Mouse (Mus musculus) MEL (cell line): ENCODE results near the gene Sh2d6. TPM values are rescaled to one million over a fixed set of nuclear protein-coding genes. Genes with fewer than 3 reads are reported as not detected.
A peak's percentile ranks its signal among the peaks of the same experiment; 100 is the strongest.

Experiments
- DNase-seq: peaks from one replicate; pipeline ENCODE4 v3.0.0; 2011; ENCODE audit warnings: low read depth, low spot score
- H3K27ac ChIP-seq: 2 replicates; pipeline ENCODE4 v1.5.1; 2012; ENCODE audit warnings: low read depth, mild to moderate bottlenecking, control low read depth, low read length, moderate library complexity; ENCODE audit not compliant: control insufficient read depth
- H3K27me3 ChIP-seq, 2 experiments: fragments of 150-350 bp in 1 of 2; sonication (generic) in 1 of 2; 2 replicates each; pipeline ENCODE4 v1.6.1; 2012; ENCODE audit warnings: low read length in 2 of 2, mild to moderate bottlenecking in 2 of 2, improper control_type of control experiment in 1 of 2, moderate library complexity in 1 of 2; ENCODE audit not compliant: insufficient read depth in 2 of 2, control insufficient read depth in 1 of 2
- H3K36me3 ChIP-seq, 2 experiments: 2 replicates each; pipeline ENCODE4 v1.6.1; 2012 to 2014; ENCODE audit warnings: low read length in 2 of 2, improper control_type of control experiment in 1 of 2, inconsistent platforms in 1 of 2, mild to moderate bottlenecking in 1 of 2; ENCODE audit not compliant: insufficient read depth in 2 of 2, control insufficient read depth in 1 of 2
- H3K4me1 ChIP-seq, 2 experiments: fragments of 150-350 bp in 1 of 2; sonication (generic) in 1 of 2; 2 replicates each; pipeline ENCODE4 v1.6.1; 2012; ENCODE audit warnings: low read length in 2 of 2, improper control_type of control experiment in 1 of 2, mild to moderate bottlenecking in 1 of 2; ENCODE audit not compliant: insufficient read depth in 2 of 2, control insufficient read depth in 1 of 2
- H3K4me3 ChIP-seq, 2 experiments: fragments of 150-350 bp in 1 of 2; sonication (generic) in 1 of 2; 2 replicates each; pipeline ENCODE4 v1.5.1; 2012; ENCODE audit warnings: low read depth in 2 of 2, low read length in 2 of 2, mild to moderate bottlenecking in 2 of 2, moderate library complexity in 2 of 2, control low read depth in 1 of 2, improper control_type of control experiment in 1 of 2; ENCODE audit not compliant: control insufficient read depth in 1 of 2, insufficient read depth in 1 of 2
- H3K79me2 ChIP-seq: 2 replicates; pipeline ENCODE4 v1.6.1; 2012; ENCODE audit warnings: mild to moderate bottlenecking, low read length, moderate library complexity; ENCODE audit not compliant: control insufficient read depth, poor library complexity, insufficient read depth
- H3K9ac ChIP-seq: 2 replicates; pipeline ENCODE4 v1.6.1; 2012; ENCODE audit warnings: low read depth, mild to moderate bottlenecking, control low read depth, low read length, moderate library complexity; ENCODE audit not compliant: control insufficient read depth, poor library complexity, severe bottlenecking
- H3K9me3 ChIP-seq: fragments of 150-350 bp; sonication (generic); replicated peaks from 2 replicates; pipeline ENCODE4 v1.6.1; 2012; ENCODE audit warnings: mild to moderate bottlenecking, low read length, improper control_type of control experiment, moderate library complexity; ENCODE audit not compliant: insufficient read depth
- BHLHE40 ChIP-seq: IDR thresholded peaks from 2 replicates; pipeline ENCODE4 v1.6.1; 2012; ENCODE audit warnings: low read depth, mild to moderate bottlenecking, inconsistent platforms, low read length, improper control_type of control experiment, borderline replicate concordance
- CHD2 ChIP-seq: IDR thresholded peaks from 2 replicates; pipeline ENCODE4 v1.6.1; 2011; ENCODE audit warnings: low read length, improper control_type of control experiment
- CTCF ChIP-seq, 3 experiments: IDR thresholded peaks in 2 of 3; conservative IDR thresholded peaks in 1 of 3; 2 replicates each; pipeline ENCODE4 v1.5.1; 2011 to 2012; ENCODE audit warnings: low read length in 3 of 3, low read depth in 2 of 3, mild to moderate bottlenecking in 2 of 3, improper control_type of control experiment in 1 of 3, inconsistent platforms in 1 of 3, mixed read lengths in 1 of 3, moderate library complexity in 1 of 3; ENCODE audit not compliant: control insufficient read depth in 1 of 3, insufficient read depth in 1 of 3, poor library complexity in 1 of 3, severe bottlenecking in 1 of 3
- ELF1 ChIP-seq: IDR thresholded peaks from 2 replicates; pipeline ENCODE4 v1.6.1; 2014; ENCODE audit warnings: low read depth, mild to moderate bottlenecking, inconsistent platforms, low read length, improper control_type of control experiment, moderate library complexity
- EP300 ChIP-seq, 2 experiments: IDR thresholded peaks; 2 replicates each; pipeline ENCODE4 v1.6.1; 2011; ENCODE audit warnings: improper control_type of control experiment in 2 of 2, low read length in 2 of 2, low read depth in 1 of 2, mild to moderate bottlenecking in 1 of 2
- ETS1 ChIP-seq: IDR thresholded peaks from 2 replicates; pipeline ENCODE4 v1.6.1; 2012; ENCODE audit warnings: low read depth, mild to moderate bottlenecking, inconsistent platforms, low read length, improper control_type of control experiment, moderate library complexity
- GABPA ChIP-seq: IDR thresholded peaks from 2 replicates; pipeline ENCODE4 v1.6.1; 2012; ENCODE audit warnings: low read depth, mild to moderate bottlenecking, inconsistent platforms, low read length, improper control_type of control experiment, moderate library complexity
- GATA1 ChIP-seq: IDR thresholded peaks from 2 replicates; pipeline ENCODE4 v1.6.1; 2011; ENCODE audit warnings: low read depth, low read length, improper control_type of control experiment
- JUND ChIP-seq: IDR thresholded peaks from 2 replicates; pipeline ENCODE4 v1.6.1; 2011; ENCODE audit warnings: low read depth, mild to moderate bottlenecking, improper control_type of control experiment, low read length
- KAT2A ChIP-seq: conservative IDR thresholded peaks from 2 replicates; pipeline ENCODE4 v1.6.1; 2012; ENCODE audit warnings: low read depth, low read length, improper control_type of control experiment, inconsistent platforms
- MAFK ChIP-seq: IDR thresholded peaks from 2 replicates; pipeline ENCODE4 v1.6.1; 2011; ENCODE audit warnings: low read depth, mild to moderate bottlenecking, low read length, improper control_type of control experiment, borderline replicate concordance
- MAX ChIP-seq: IDR thresholded peaks from 2 replicates; pipeline ENCODE4 v1.6.1; 2011; ENCODE audit warnings: low read length, improper control_type of control experiment
- MXI1 ChIP-seq: IDR thresholded peaks from 2 replicates; pipeline ENCODE4 v1.6.1; 2011; ENCODE audit warnings: mild to moderate bottlenecking, low read depth, low read length, improper control_type of control experiment
- MYB ChIP-seq: IDR thresholded peaks from 2 replicates; pipeline ENCODE4 v1.6.1; 2011; ENCODE audit warnings: mild to moderate bottlenecking, low read depth, low read length, improper control_type of control experiment
- MYC ChIP-seq: IDR thresholded peaks from 2 replicates; pipeline ENCODE4 v1.6.1; 2011; ENCODE audit warnings: low read depth, mild to moderate bottlenecking, low read length, improper control_type of control experiment, moderate library complexity
- NELFE ChIP-seq: IDR thresholded peaks from 2 replicates; pipeline ENCODE4 v1.6.1; 2011; ENCODE audit warnings: low read depth, low read length, improper control_type of control experiment
- NRF1 ChIP-seq: IDR thresholded peaks from 2 replicates; pipeline ENCODE4 v1.6.1; 2014; ENCODE audit warnings: low read depth, mild to moderate bottlenecking, inconsistent platforms, low read length, improper control_type of control experiment, moderate library complexity; ENCODE audit not compliant: poor library complexity, insufficient read depth, severe bottlenecking
- POLR2A ChIP-seq, 2 experiments: IDR thresholded peaks; 2 replicates each; pipeline ENCODE4 v1.6.1; 2011 to 2012; ENCODE audit warnings: low read length in 2 of 2, mild to moderate bottlenecking in 2 of 2, control low read depth in 1 of 2, improper control_type of control experiment in 1 of 2, low read depth in 1 of 2, moderate library complexity in 1 of 2; ENCODE audit not compliant: control insufficient read depth in 1 of 2, insufficient read depth in 1 of 2, poor library complexity in 1 of 2
- POLR2AphosphoS5 ChIP-seq: IDR thresholded peaks from 2 replicates; pipeline ENCODE4 v1.6.1; 2012; ENCODE audit warnings: low read depth, borderline replicate concordance, mild to moderate bottlenecking, inconsistent platforms, low read length, moderate library complexity, mixed read lengths
- RCOR1 ChIP-seq: IDR thresholded peaks from 2 replicates; pipeline ENCODE4 v1.6.1; 2012; ENCODE audit warnings: low read depth, mild to moderate bottlenecking, inconsistent platforms, low read length, improper control_type of control experiment
- SIN3A ChIP-seq: IDR thresholded peaks from 2 replicates; pipeline ENCODE4 v1.6.1; 2012; ENCODE audit warnings: low read length, improper control_type of control experiment, inconsistent platforms
- SMC3 ChIP-seq: IDR thresholded peaks from 2 replicates; pipeline ENCODE4 v1.6.1; 2011; ENCODE audit warnings: low read depth, low read length, improper control_type of control experiment
- TBP ChIP-seq: IDR thresholded peaks from 2 replicates; pipeline ENCODE4 v1.8.0; 2011; ENCODE audit warnings: low read depth, low read length, improper control_type of control experiment
- TCF12 ChIP-seq: IDR thresholded peaks from 2 replicates; pipeline ENCODE4 v1.6.1; 2014; ENCODE audit warnings: low read depth, mild to moderate bottlenecking, inconsistent platforms, low read length, improper control_type of control experiment, moderate library complexity
- UBTF ChIP-seq: IDR thresholded peaks from 2 replicates; pipeline ENCODE4 v1.6.1; 2012; ENCODE audit warnings: low read depth, mild to moderate bottlenecking, inconsistent platforms, low read length, improper control_type of control experiment, moderate library complexity, borderline replicate concordance; ENCODE audit not compliant: insufficient read depth
- USF2 ChIP-seq, 2 experiments: IDR thresholded peaks; 2 replicates each; pipeline ENCODE4 v1.6.1; 2011 to 2012; ENCODE audit warnings: improper control_type of control experiment in 2 of 2, low read length in 2 of 2, borderline replicate concordance in 1 of 2, inconsistent platforms in 1 of 2, low read depth in 1 of 2, mild to moderate bottlenecking in 1 of 2; ENCODE audit not compliant: insufficient read depth in 1 of 2
- ZMIZ1 ChIP-seq: IDR thresholded peaks from 2 replicates; pipeline ENCODE4 v1.6.1; 2012; ENCODE audit warnings: low read depth, mild to moderate bottlenecking, inconsistent platforms, low read length, improper control_type of control experiment, moderate library complexity
- polyA plus RNA-seq, 2 experiments: library from polyadenylated mRNA; stranded (reverse) in 1 of 2; unstranded in 1 of 2; fragments of >175 nt in 1 of 2; fragments of >200 nt in 1 of 2; gene quantifications; 2 replicates each; pipeline versions ENCODE4 v1.2.1 to v1.2.4; 2012; ENCODE audit warnings: low replicate concordance in 2 of 2, low read depth in 1 of 2; ENCODE audit not compliant: insufficient read length in 2 of 2, insufficient read depth in 1 of 2, missing spikeins in 1 of 2
- total RNA-seq: library from RNA; depleted of rRNA; stranded (reverse); fragments of 300-350 nt; gene quantifications from 2 replicates; pipeline ENCODE4 v1.2.3, GENCODE M21; 2012

Gene Sh2d6
- total and polyA plus RNA-seq, 3 experiments, result 0.17 TPM; not detected in 2

DNA sequence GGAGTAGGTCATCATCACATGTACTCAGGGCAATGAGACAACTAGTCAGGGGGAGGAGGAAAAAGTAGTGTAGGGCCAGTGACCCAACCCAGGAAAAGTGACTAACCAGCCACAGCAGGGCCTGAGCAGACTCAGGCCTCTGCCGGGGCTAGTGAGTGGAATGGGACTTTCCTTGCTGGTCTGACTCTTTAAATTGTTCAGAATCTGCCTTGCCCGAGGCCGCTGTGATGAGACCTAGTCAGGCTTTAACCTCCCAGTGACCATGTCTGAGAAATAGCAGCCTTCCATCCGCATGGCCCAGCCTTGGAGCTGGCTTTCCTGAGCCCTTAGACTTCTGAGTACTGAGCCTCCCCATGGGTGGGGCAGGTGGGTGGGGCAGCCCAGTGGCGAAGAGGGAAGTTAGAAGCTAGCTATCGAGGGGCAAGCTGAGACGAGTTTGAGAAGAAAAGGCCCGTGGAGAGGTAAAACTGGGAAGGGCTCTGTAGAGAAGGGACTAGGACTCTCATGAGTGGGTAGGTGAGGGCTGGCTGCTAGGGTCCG, 27.6 kb upstream of the Sh2d6 start (continued):
- no peak for TF ChIP-seq ELF1
- no peak for TF ChIP-seq USF2 (IDR thresholded peaks at IDR 0.05; ENCODE audit: borderline replicate concordance in 1 of 2, insufficient read depth in 1 of 2, low read depth in 1 of 2, low read length in 2 of 2)
- TF ChIP-seq CTCF (IDR thresholded peaks at IDR 0.05 in 2 of 3, conservative IDR thresholded peaks at IDR 0.05 in 1 of 3; ENCODE audit: control insufficient read depth in 1 of 3, insufficient read depth in 1 of 3, low read depth in 2 of 3, low read length in 3 of 3, poor library complexity in 1 of 3, severe bottlenecking in 1 of 3), result no peak
- TF ChIP-seq CHD2, result no peak
- peak; percentile 33 for TF ChIP-seq ETS1
- TF ChIP-seq GABPA, result no peak
- TF ChIP-seq RCOR1, result peak; percentile 28; the same call in 1 of the 2 replicates
- no peak for TF ChIP-seq BHLHE40
- no peak for TF ChIP-seq POLR2AphosphoS5
- no peak for TF ChIP-seq SMC3
- TF ChIP-seq MAX, result peak; percentile 62
- TF ChIP-seq UBTF, result no peak
- peak; percentile 18; the same call in 1 of the 2 replicates for TF ChIP-seq NRF1

DNA sequence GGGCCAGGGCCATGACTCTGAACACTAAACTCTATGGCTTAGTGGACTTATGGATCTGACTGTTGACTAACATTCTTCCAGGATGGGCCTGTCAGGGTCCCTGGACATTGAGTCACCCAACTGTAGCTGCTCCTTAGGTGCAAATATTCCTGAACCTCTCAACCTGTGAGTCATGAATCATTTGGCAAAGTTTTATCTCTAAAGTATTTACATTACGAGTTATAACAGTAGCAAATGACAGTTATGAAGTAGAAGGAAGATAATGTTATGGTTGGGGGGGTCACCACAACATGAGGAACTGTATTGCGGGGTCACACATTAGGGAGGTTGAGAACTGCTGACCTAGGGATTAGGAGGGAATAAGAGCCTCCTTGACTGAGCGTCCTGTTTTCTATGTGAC, 26.4 kb upstream of the Sh2d6 start:
- Histone ChIP-seq H3K4me3 (peak overlapping the region in 1 of 2 experiments; percentile 2; a peak in 1 of 4 replicates), H3K4me1 (peaks cover 28 to 63% of the 10 kb centered on the region in 2 experiments), H3K79me2 (peaks cover 23% of the 10 kb centered on the region), H3K27ac (peak overlapping the region; percentile 93), H3K27me3 (no peaks in the 10 kb centered on the region), H3K9me3 (no peaks in the 10 kb centered on the region), H3K36me3 (peaks cover 0 to 41% of the 10 kb centered on the region in 2 experiments; a peak in 2 of 4 replicates), H3K9ac (peak overlapping the region; percentile 66)
- TF ChIP-seq EP300 (IDR thresholded peaks at IDR 0.05; ENCODE audit: low read depth in 1 of 2, low read length in 2 of 2) (peak; percentile 89 to 95), MXI1 (no peak), JUND (peak; percentile 75), RCOR1 (peak; percentile 50; the same call in 1 of the 2 replicates), NELFE (peak; percentile 37), POLR2A (IDR thresholded peaks at IDR 0.05; ENCODE audit: control insufficient read depth in 1 of 2, insufficient read depth in 1 of 2, low read depth in 1 of 2, low read length in 2 of 2, poor library complexity in 1 of 2) (no peak; a peak in 1 of 4 replicates), MYB (peak; percentile 93), POLR2AphosphoS5 (no peak), ELF1 (0 out of 2 replicates have a peak, but pooled peaks have one; percentile 12), BHLHE40 (peak; percentile 33; the same call in 1 of the 2 replicates), MYC (peak; percentile 50; the same call in 1 of the 2 replicates), GATA1 (peak; percentile 66; the same call in 1 of the 2 replicates), ETS1 (peak; percentile 88), NRF1 (no peak), KAT2A (no peak), SMC3 (no peak), TBP (0 out of 2 replicates have a peak, but pooled peaks have one; percentile 39), SIN3A (peak; percentile 75), TCF12 (peak; percentile 63), ZMIZ1 (no peak), USF2 (IDR thresholded peaks at IDR 0.05; ENCODE audit: borderline replicate concordance in 1 of 2, insufficient read depth in 1 of 2, low read depth in 1 of 2, low read length in 2 of 2) (no peak), MAFK (0 out of 2 replicates have a peak, but pooled peaks have one; percentile 21)
- DNase-seq, result peak; percentile 69
